Mouse (Mus musculus) bone marrow, adult 2 months (tissue): ENCODE measurements at regions not wholly inside any gene's neighbourhood (a gene's known extent, or its start where the extent isn't known, plus 50 kb on each side); places are given as distances from the start of the nearest gene placed in this dataset.

ENCODE experiments used
- H3K27ac ChIP-seq: fragments of 200-500 bp; 2 replicates; pipeline ENCODE4 v1.5.1; 2012; ENCODE audit warnings: low read depth, mild to moderate bottlenecking, control low read depth, inconsistent platforms, low read length; ENCODE audit not compliant: control insufficient read depth, poor library complexity, insufficient read depth
- H3K4me1 ChIP-seq: fragments of 200-500 bp; 2 replicates; pipeline ENCODE4 v1.6.1; 2011; ENCODE audit warnings: low read length; ENCODE audit not compliant: control insufficient read depth, insufficient read depth
- H3K4me3 ChIP-seq: fragments of 200-500 bp; replicated peaks from 2 replicates; pipeline ENCODE3; 2011; ENCODE audit warnings: mild to moderate bottlenecking, low read depth, low read length, control low read depth; ENCODE audit not compliant: control insufficient read depth
- CTCF ChIP-seq: fragments of 200-500 bp; IDR thresholded peaks from 2 replicates; pipeline ENCODE4 v1.5.1; 2011; ENCODE audit warnings: low read length, control low read depth; ENCODE audit not compliant: control insufficient read depth, insufficient read depth
- POLR2A ChIP-seq: fragments of 200-500 bp; IDR thresholded peaks from 2 replicates; pipeline ENCODE4 v1.6.1; 2011; ENCODE audit warnings: low read depth, mild to moderate bottlenecking, control low read depth, low read length, borderline replicate concordance; ENCODE audit not compliant: control insufficient read depth
- WGBS: fragments of 180-500 bp; shearing (Covaris S2); methylation state at CpG from one replicate; pipeline ENCODE4 v1.1.7; 2018; 5-methylcytosine and 5-hydroxymethylcytosine counted together

DNA sequence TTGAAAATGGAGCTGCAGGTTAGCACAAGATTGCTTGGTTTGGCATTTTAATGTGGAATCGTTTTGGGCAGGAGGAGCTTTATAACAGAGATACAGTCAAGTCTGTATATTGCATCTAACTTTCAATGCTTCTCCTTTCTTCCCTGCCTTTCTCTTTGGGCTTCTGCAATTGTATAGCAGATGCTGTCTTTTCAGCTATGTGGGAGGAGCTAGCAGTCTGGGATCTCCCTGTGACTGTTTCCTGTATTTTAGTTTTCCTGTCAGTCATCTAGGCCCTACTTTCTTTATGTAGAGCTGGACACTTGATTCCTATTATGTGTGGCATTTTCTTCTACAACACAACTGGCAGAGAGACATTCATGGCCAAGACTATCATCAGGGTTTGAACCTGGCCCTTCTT lies 313.5 kb downstream of the Bcl11a start:
- H3K27ac ChIP-seq, result no peak overlapping the region
- TF ChIP-seq POLR2A, result no peak
- TF ChIP-seq CTCF, result no peak
- no peaks in the 10 kb centered on the region; the same call in 1 of the 2 replicates for H3K4me1 ChIP-seq
- 56% methylated on average over 1 of the region's 1 CpGs for WGBS
- H3K4me3 ChIP-seq, result no peak overlapping the region

DNA sequence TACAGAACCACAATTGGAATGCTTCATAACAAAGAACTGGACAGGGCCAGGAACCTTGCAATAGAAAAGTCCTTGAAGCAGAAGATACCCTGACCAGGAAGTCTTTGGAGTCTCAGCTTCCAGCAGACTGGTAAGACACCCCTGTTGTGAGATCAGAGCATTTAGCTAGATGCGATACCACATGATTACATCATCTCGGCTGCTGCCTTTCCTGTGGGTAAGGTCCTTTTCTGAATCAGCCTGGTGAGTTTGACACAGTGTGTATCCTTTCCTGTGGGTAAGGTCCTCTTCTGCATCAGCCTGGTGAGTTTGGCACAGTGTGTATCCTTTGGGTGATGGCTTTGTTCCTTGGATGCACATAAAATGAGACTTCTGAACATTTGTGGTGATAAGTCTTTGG lies 317.6 kb downstream of the Bcl11a start:
- Histone ChIP-seq H3K4me3 (no peak overlapping the region), H3K4me1 (no peaks in the 10 kb centered on the region; the same call in 1 of the 2 replicates), H3K27ac (no peak overlapping the region)
- 15% methylated on average over 2 of the region's 2 CpGs for WGBS
- TF ChIP-seq POLR2A (no peak), CTCF (no peak)

DNA sequence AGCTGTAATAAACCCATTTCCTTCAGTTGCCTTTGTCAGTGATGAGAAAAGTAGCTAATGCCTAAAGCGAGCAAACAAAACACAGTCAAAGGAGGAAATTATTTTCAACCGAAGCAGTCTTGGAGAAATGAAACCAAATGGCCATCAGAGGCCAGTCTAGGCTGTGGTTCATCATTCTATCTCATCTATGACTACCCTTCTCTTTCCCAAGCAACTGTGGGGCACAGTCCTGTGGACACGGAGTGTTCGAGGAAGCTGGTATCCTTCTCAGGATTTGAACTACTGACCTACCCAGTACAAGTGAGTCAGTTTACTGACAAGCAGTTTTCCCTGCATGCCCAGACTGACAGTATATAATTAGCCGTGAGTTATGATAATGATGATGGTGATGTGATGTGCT lies 319.1 kb downstream of the Bcl11a start:
- H3K4me3 ChIP-seq, result no peak overlapping the region
- no peaks in the 10 kb centered on the region; the same call in 1 of the 2 replicates for H3K4me1 ChIP-seq
- TF ChIP-seq CTCF, result no peak
- TF ChIP-seq POLR2A, result no peak
- H3K27ac ChIP-seq, result no peak overlapping the region
- 67% methylated on average over 5 of the region's 5 CpGs for WGBS

DNA sequence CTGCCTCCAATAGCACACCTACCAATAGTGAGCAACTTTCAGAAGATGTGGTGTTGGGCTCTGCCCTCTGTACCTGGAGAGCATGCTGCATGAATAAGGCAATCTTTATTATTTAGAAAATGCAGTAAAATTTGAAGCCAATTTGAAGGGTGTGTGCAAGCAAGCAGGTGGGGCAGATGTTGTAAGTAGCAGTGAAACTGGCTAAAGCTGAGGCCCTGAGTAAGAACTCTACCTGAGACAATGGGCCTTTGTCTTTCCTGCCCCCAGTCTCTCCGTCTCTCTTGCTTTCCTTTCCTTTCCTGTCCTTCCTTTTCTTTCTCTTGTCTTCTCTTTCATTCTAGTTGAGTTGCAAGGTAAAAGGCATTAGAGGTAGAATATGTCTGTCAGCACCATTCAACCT lies 319.9 kb downstream of the Bcl11a start:
- TF ChIP-seq CTCF, result no peak
- no peak for TF ChIP-seq POLR2A
- Histone ChIP-seq H3K4me3 (no peak overlapping the region), H3K4me1 (no peaks in the 10 kb centered on the region; the same call in 1 of the 2 replicates), H3K27ac (no peak overlapping the region)
- 85% methylated on average over 1 of the region's 1 CpGs for WGBS

DNA sequence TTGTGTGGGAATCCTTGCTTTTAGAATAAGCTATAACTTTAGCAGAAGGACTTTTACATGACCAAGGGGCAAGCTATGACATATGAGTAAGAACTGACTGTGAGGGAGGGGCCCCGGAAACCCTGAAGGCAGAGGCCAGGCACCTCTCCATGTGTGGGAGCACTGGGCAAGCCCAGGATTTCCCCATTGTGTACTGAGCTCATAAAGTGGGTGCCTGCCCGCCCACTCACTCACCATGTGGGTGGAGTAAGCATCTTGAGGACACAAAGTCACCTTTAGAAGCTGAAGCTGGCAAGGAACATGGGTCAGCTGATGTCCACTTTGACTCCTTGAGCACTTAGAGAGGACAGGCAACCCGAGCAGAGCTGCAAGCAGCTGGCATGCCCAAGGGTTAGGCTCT lies 323.3 kb downstream of the Bcl11a start:
- no peak overlapping the region for H3K27ac ChIP-seq
- H3K4me3 ChIP-seq, result no peak overlapping the region
- TF ChIP-seq POLR2A, result no peak
- no peak for TF ChIP-seq CTCF
- WGBS, result 70% methylated on average over 3 of the region's 3 CpGs
- H3K4me1 ChIP-seq, result no peaks in the 10 kb centered on the region; the same call in 1 of the 2 replicates

DNA sequence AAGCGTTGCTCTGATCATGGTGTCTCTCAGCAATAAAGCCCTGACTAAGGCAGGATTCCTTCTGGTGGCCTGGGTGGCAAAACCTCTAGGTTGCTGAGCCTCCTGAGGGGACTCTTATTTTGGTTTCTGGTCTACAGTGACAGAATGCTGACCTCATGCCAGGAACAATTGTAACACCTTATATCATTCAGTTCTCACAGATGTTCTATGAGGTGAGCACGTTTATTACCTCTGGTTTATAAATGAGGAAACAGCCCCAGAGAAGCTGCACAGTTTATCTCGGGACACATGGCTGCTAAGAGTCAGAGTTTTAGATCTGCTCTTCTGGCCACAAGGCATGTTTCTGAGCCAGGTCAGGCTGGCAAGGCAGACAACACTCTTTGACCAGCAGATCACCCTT lies 324.3 kb downstream of the Bcl11a start:
- WGBS, result 31% methylated on average over 3 of the region's 3 CpGs
- H3K27ac ChIP-seq, result no peak overlapping the region

DNA sequence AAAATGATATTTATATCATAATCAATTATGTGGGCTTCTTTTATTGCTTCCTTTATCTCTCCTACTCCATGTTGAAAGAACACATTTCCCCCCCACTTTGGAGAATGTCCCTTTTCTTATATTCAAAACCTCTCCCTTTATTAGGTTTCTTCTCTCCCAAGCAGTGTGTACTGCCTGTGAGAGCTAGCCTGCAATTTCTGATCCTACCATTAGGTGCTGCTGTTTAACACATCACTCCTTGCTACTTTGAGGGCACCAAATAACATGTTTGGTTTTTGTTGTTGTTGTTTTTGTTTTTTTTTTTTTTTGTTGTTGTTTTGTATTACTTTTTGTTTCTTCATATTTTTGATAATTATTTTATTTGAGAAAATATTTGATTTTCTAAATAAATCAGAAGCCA lies 336.9 kb downstream of the Bcl11a start:
- Histone ChIP-seq H3K4me3 (no peak overlapping the region), H3K27ac (no peak overlapping the region), H3K4me1 (no peaks in the 10 kb centered on the region)
- TF ChIP-seq CTCF (no peak), POLR2A (no peak)

More for the DNA sequence above, 324.3 kb downstream of the Bcl11a start:
- H3K4me3 ChIP-seq, result no peak overlapping the region
- no peak for TF ChIP-seq CTCF
- no peak for TF ChIP-seq POLR2A
- H3K4me1 ChIP-seq, result no peaks in the 10 kb centered on the region; the same call in 1 of the 2 replicates

DNA sequence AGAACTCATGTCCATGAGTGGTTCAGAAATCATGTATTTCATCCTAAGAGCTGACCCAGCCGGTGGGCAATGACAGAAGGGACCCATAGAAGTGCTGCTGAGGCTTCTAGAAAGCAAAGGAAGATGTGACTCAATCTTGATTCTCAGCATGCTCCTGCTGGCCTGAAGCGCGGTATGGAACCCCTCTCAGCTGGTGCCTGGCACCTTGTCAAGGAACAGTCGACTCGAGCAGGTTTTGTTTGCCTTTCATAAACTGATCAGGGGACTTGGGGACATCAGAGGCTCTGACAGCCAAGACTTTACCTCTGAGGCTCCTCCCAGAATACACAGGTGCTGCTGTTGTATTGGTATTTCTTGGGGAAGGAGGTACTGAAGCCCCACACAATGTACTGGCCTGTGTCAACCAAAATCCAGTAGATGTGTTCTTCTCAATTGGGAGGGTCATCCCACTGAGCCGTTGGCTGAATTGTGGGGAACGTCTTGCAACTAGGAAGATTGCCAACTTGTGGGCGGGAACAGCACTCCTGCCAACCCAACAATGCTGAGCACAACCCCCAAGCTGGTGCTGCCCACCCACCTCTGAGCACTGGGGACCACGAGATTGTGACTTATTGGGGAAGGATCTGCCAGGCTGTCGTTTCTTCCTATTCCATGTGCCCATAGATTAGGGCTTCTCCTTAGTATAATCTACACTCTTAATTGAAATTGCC lies 344.4 kb downstream of the Bcl11a start:
- Histone ChIP-seq H3K4me3 (no peak overlapping the region), H3K4me1 (no peaks in the 10 kb centered on the region), H3K27ac (no peak overlapping the region)
- TF ChIP-seq POLR2A (no peak), CTCF (no peak)
- 60% methylated on average over 10 of the region's 10 CpGs for WGBS

DNA sequence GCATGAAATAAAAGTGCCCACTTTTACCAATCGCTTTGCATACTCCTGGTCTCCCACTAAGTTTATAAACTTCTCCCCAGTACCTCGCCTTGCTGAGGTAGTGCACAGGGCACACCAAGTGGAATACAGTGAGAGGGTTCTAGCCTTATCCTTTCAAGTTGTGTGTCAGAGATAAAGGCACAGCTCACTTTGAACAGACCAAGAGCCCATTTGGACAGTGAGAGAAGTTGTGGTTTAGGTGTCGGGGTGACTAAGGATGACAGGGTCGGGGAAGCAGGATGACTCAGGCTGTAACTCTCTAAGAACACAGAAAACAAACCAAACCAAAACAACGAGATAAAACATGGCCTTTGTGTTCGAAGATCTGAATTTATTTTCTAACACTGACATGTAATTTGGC lies 345.4 kb downstream of the Bcl11a start:
- WGBS, result 36% methylated on average over 6 of the region's 6 CpGs
- Histone ChIP-seq H3K4me3 (no peak overlapping the region), H3K27ac (no peak overlapping the region), H3K4me1 (no peaks in the 10 kb centered on the region)
- TF ChIP-seq POLR2A (no peak), CTCF (no peak)
